Mouse (Mus musculus) stomach, embryonic 14.5 days (tissue): ENCODE measurements at regions not wholly inside any gene's neighbourhood (a gene's known extent, or its start where the extent isn't known, plus 50 kb on each side); places are given as distances from the start of the nearest gene placed in this dataset.

Experiments used
- ATAC-seq: fragments of 200-750 bp; cut with Nextera tagmentation; 2 replicates; pipeline ENCODE4 v1.8.0; 2017; ENCODE audit warnings: low read depth, moderate TSS enrichment; ENCODE audit not compliant: insufficient number of reproducible peaks, insufficient read depth, low FRiP score
- H3K27ac ChIP-seq: fragments of 300-500 bp; sonication (generic); 2 replicates; pipeline ENCODE4 v1.5.1; 2014; ENCODE audit warnings: mild to moderate bottlenecking, low read length, moderate library complexity, mixed read lengths
- H3K27me3 ChIP-seq: fragments of 300-500 bp; sonication (generic); 2 replicates; pipeline ENCODE4 v1.6.1; 2014; ENCODE audit warnings: low read length, control low read depth, mixed read lengths; ENCODE audit not compliant: control insufficient read depth, insufficient read depth
- H3K36me3 ChIP-seq: fragments of 300-500 bp; sonication (generic); 2 replicates; pipeline ENCODE4 v1.6.1; 2014; ENCODE audit warnings: mild to moderate bottlenecking, control low read depth, low read length, moderate library complexity, mixed read lengths; ENCODE audit not compliant: control insufficient read depth, insufficient read depth
- H3K4me1 ChIP-seq: fragments of 300-500 bp; sonication (generic); 2 replicates; pipeline ENCODE4 v1.6.1; 2014; ENCODE audit warnings: low read length, control low read depth, mixed read lengths; ENCODE audit not compliant: control insufficient read depth, insufficient read depth
- H3K4me2 ChIP-seq: fragments of 300-500 bp; sonication (generic); replicated peaks from 2 replicates; pipeline ENCODE4 v1.6.1; 2014; ENCODE audit warnings: low read depth, low read length, control low read depth
- H3K4me3 ChIP-seq: fragments of 300-500 bp; sonication (generic); 2 replicates; pipeline ENCODE4 v1.5.1; 2014; ENCODE audit warnings: low read depth, low read length, control low read depth
- H3K9ac ChIP-seq: fragments of 300-500 bp; sonication (generic); replicated peaks from 2 replicates; pipeline ENCODE4 v1.6.1; 2014; ENCODE audit warnings: low read depth, mild to moderate bottlenecking, control low read depth, low read length, moderate library complexity, mixed read lengths
- H3K9me3 ChIP-seq: fragments of 300-500 bp; sonication (generic); 2 replicates; pipeline ENCODE4 v1.6.1; 2016; ENCODE audit warnings: low read depth, low read length, control low read depth; ENCODE audit not compliant: control insufficient read depth
- WGBS: fragments of 180-500 bp; shearing (Covaris S2); extraction: QIAGEN DNeasy Blood & Tissue Kit; methylation state at CpG from one replicate; pipeline ENCODE4 v1.1.7; 2014; 5-methylcytosine and 5-hydroxymethylcytosine counted together

DNA sequence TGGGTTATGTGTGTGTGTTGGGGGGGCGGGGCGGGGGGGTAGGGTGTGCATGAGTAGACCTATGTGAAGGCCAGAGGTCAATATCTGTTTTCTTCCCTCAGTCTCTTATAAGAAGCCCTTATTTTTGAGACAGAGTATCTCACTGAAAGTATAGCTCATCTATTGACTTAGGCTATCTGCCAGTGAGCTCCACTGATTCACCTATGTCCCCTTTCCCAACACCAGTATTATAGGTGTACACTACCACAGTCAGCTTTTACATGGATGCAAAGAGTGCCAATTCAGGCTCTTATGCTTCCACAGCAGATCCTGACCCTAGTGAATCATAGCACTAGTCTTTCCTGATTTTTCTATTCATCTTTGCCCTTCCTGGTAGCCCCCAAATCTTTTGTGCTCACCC is 134.7 kb downstream of the Hsd17b3 start:
- Histone ChIP-seq H3K9me3 (no peaks in the 10 kb centered on the region; the same call in 1 of the 2 replicates), H3K4me1 (peaks cover 22% of the 10 kb centered on the region)

DNA sequence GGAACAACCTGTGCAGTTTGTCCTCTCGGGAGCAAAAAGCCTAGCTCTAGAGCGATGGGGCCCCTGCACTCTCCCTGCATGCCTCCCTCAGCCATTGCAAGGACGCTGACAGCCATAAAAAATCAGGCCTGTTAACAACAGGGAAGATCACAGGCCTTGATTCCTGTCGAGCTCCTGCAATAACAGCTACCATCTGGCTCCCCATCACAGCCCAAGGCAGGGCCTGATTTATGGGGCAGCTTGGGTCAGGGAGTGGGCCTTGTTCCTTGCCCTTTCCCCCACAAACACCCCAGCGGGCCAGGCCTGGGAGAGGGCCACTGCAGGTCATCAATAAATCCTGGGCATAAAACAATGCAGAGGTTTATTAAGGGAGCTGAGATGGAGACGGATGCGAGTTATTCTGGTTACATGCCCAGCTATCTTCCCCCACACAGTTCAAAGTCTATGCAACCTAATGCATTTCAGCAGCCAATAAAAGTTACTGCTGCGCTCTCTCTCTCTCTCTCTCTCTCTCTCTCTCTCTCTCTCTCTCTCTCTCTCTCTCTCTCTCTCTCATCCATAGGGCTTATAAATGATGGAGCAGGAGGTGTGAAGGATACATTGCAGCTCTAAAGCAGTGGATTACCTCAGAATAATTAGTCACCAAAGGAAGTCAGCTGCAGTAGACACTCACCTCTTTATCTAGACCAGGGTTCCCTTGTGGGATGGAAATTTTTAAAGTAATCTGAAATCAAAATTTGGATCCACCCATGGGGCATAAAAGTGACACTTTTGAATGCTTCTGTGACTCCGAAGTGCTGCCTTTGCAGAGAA is 136.9 kb downstream of the Hsd17b3 start:
- no peak overlapping the region for H3K9ac ChIP-seq
- no peaks in the 10 kb centered on the region for H3K9me3 ChIP-seq
- WGBS: 34% methylated on average over 9 of the region's 9 CpGs
- H3K36me3 ChIP-seq: no peaks in the 10 kb centered on the region
- H3K27ac ChIP-seq: peak overlapping the region; percentile 50; the same call in 1 of the 2 replicates
- peak; percentile 26; the same call in 1 of the 2 replicates for ATAC-seq
- no peaks in the 10 kb centered on the region for H3K27me3 ChIP-seq
- H3K4me2 ChIP-seq: no peak overlapping the region
- no peak overlapping the region for H3K4me3 ChIP-seq
- peaks cover 19% of the 10 kb centered on the region for H3K4me1 ChIP-seq

More for the DNA sequence above, 134.7 kb downstream of the Hsd17b3 start:
- no peak overlapping the region for H3K9ac ChIP-seq
- no peak overlapping the region for H3K27ac ChIP-seq
- no peak for ATAC-seq
- no peak overlapping the region for H3K4me2 ChIP-seq
- no peaks in the 10 kb centered on the region for H3K27me3 ChIP-seq
- no peaks in the 10 kb centered on the region for H3K36me3 ChIP-seq
- 81% methylated on average over 2 of the region's 2 CpGs for WGBS
- no peak overlapping the region for H3K4me3 ChIP-seq

DNA sequence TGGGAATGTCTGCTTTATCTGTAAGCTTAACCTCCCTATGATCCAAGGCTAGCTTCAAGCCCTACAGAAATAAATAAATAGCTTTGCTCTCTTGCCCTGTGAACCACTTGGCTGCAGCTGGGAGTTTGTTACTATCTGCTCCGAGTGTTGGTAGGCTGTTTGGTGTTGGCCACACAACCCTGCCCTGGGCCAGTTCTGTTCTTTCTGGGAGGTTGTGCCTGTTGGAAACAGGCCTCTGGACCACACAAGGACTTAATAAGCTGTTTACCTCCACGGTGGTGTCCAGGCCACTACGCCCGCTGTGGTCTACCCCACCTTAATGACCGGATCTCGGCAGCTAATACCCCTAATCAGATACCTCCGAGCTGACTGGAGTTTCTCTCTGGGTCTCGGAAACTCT is 136.1 kb downstream of the Ercc6l2 start:
- Histone ChIP-seq H3K4me2 (no peak overlapping the region), H3K9me3 (no peaks in the 10 kb centered on the region), H3K9ac (no peak overlapping the region), H3K4me1 (peaks cover 14% of the 10 kb centered on the region; the same call in 1 of the 2 replicates), H3K4me3 (no peak overlapping the region), H3K27ac (peak overlapping the region; percentile 50; the same call in 1 of the 2 replicates), H3K36me3 (no peaks in the 10 kb centered on the region), H3K27me3 (no peaks in the 10 kb centered on the region)
- WGBS: 35% methylated on average over 8 of the region's 8 CpGs
- no peak for ATAC-seq
